Mouse (Mus musculus): ENCODE data around the gene Sc5d.

Gene Sc5d

DNA sequence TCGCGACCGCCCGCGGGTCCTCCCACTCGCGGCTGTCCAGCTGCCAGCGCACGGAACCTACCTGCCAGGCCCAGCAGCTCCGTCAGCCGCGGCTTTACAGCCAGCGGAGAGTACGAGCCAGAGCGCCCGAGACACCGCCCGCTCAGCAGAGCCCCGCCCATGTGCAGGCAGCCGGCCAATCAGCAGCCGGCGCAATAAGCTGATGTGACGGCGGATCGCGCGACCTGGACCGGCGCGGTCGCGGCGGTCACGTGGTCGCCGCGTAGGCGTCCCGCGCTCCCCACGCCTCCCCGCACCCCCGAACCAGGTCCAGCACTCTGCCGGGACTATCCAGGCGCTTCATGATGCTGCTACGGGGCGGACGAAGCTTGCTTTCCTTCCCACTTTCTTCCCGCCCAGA is at the start of gene Sc5d:
Gene Sc5d (minus strand): TSS at position 112 of the 400 bp plus-strand sequence.
- peak; percentile 99 for DNase-seq

GRCm38 (mm10) chr9:42311311-42311710 is 47.3 kb upstream of the Sc5d start:
- DNase-seq, result no peak

DNA sequence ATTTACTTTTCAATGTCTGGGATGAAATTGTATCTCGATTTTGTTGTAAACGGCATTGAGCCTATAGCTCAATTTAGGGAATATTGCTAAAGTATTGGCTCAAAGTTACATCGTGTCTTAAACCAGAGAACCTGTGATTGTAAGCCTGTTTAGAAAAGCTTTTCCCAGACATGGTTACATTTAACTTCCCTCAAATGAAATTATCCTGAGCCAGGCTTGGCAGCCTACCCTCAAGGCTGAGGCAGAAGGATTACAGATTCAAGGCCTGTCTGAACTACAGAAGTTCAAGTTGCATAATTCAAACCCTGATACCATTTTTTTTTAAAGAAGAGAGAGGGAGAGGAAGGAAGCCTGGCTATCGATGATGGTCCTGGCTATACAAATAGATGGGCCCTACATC is 39.8 kb upstream of the Sc5d start:
- DNase-seq, result no peak

GRCm38 (mm10) chr9:42301082-42301633 is 37.1 kb upstream of the Sc5d start:
- DNase-seq, result no peak

DNA sequence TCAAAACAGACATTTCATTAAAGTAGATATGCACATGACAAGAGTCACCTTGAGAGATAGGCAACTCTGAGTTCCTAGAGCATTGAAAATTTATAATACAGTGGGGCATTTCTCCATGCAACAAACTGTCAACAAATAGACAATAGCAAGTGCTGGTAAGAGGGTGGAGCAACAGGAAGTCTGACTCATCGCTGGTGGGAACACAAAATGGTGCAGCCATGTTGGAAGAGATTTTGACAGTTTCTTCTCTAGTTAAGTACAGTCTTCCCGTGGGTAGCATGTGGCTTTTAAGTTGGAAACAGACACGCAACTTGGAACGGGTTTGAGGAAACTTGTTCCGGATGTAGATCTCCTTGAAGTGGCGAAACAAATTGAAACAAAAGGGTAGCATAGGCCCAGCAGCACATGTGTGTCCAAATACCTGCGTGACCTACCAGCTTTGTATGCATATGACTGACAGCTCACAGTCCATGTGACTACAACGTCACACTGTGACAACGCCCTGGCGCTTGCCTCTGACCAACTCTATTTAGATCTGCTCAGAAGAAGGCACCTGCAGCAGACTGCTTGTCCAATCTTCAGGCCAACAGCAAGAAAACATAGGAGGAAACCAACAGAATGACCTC is 32.4 kb upstream of the Sc5d start:
- DNase-seq, result no peak

- no peak for DNase-seq
Observed at GRCm38 (mm10) chr9:42294131-42294530, 30.1 kb upstream of the Sc5d start.

- DNase-seq, result no peak
Observed at GRCm38 (mm10) chr9:42293596-42293995, 29.5 kb upstream of the Sc5d start.

GRCm38 (mm10) chr9:42293051-42293450 is 29.0 kb upstream of the Sc5d start:
- peak; percentile 44 for DNase-seq

- DNase-seq, result no peak
Observed at GRCm38 (mm10) chr9:42279676-42280075, 15.6 kb upstream of the Sc5d start.

- no peak for DNase-seq
Observed at GRCm38 (mm10) chr9:42278046-42278445, 14.0 kb upstream of the Sc5d start.

DNA sequence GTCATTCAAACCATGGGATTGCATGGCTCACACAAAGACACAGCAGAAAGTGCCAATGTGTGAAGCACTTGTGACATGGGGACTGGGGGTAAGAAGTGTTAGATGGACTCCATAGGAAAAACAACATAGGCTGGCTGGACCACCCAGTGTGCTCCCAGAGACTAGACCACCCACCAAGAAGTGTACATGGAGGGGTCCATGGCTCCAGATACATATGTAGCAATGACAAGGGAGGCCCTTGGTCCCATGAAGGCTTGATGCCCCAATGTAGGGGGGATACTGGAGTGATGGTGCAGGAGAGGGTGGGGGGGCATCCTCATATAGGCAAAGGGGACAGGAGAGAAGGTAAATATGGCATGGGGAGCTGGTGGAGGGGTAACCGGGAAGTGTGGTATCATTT is 13.6 kb upstream of the Sc5d start:
- DNase-seq, result no peak

- DNase-seq, result no peak
Observed at GRCm38 (mm10) chr9:42277162-42277561, 13.1 kb upstream of the Sc5d start.

DNA sequence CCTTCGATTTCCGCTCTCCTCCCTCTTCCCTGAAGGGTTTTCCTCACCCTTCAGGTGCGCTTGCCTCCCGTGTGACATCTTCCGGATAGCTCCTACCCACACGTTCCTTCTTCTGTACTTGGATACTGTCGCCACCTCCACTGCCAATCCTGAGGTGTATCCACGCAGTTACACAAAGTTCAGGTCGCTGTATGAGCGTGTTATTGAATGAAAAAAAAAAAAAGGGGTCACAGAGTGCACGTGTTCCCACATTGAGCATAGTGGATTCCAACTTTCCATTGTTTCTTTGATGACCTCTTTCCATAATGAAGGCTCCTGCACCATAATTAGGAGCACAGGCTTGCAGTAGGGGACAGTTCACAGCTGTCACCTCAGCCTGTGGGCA is 11.7 kb upstream of the Sc5d start:
- no peak for DNase-seq

DNA sequence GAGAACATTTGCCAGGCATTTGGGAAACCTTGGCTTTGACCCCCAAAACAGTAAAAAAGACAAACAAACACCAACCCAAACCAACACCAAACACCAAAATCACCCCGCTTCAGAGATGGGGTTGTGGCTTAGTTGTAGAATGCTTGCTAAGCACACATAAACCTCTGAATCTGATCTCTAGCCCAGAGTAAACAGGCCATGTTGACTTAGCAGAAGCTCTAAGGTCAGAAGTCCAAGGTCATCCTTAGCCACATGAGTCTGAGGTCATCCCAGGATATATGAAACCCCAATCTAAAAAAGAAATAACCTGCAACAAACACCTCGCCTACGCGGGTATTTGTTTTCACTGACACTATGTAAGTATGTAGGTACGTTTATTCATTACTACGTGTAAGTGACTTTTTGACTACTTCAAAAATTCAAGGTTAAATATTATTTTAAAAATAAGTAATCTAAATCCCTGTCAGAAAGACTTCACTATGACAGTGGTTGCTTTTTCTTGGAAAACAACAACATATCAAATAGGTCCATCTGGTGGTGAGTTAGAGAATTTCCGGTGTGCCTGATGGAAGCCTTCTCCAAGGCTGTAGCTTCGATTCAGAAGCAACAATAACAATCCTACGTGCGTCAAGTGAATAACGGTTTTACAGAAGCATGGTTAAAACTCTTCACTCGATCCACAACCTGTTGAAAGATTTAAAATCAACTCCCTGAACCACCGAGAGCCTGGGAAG is 11.1 kb upstream of the Sc5d start:
- peak; percentile 57 to 69 for DNase-seq

- DNase-seq, result no peak
Observed at GRCm38 (mm10) chr9:42273682-42274296, 9.7 kb upstream of the Sc5d start.

DNA sequence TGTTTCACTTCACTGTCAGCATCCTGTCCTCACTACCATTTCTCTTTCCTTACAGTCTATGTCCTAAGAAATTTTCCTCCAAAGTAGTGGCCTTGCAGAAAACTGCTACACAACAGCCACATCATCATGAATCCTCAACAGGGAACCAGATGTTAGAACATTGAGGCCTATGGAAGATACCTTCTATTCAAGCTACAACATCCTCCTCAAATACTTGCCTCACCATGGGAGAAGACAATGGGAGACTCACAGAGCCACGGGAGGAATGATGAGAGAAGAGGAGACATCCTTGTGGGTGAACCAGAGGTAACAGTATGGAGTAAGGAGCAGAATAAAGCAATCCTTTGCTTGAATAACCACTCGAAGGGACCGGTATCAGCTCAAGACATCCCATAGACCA is 9.1 kb upstream of the Sc5d start:
- no peak for DNase-seq

DNA sequence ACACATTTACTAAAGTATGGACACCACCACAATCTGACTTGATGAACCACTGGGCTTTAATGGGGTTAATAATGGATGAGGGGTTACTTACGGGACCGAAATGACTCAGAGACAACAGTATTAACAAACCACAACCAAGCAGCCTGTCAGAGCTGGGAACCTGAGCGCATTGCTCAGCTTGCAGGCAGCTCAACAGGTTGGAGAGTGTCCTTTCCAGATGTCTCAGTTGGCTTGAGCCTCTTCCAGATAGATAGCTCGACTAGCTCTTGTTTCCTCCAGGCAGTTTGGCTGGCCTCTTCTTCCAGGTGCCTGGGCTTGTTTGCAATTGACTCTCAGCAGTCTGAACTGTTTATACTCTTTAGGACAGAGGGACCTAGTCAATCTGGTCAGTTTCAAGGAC is 8.6 kb upstream of the Sc5d start:
- DNase-seq, result no peak

DNA sequence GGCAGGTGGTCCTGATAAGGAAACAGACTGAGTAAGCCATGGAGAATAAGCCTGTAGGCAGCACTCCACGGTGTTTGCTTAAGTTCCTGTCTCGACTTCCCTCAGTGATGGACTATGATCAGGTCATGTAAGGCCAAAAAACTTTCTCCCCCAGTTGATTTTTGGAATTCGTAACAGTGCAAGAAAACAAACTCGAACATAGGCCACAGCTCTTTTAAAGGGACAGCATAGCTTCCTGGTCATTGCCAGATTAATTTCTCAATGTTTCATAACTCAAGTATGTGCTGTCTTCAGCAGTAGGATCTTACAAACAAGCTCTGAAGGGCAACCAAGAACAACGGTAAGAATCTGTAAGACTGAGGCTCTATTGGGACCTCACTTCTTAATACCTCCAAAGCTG is 7.4 kb upstream of the Sc5d start:
- no peak for DNase-seq

GRCm38 (mm10) chr9:42270617-42271016 is 6.6 kb upstream of the Sc5d start:
- no peak for DNase-seq

DNA sequence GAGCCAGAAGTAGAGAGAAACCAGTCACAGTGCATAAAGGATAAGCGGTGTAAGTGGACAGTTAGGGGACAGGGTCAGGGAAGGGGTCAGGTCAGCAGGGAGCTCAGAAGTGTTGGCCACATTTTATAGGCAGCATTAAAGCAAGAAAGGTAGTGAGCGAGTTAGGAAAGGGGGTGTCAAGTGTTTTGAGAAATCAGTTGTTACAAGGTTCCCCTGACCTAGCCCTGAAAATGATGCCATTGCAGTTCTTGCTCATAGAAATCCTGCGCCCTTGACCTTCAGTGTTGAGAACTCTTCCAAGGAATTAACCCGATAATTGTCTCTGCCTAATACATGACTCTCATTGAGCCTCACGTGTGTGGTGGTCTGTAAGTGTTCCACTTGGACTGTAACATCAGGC is 6.0 kb upstream of the Sc5d start:
- DNase-seq, result no peak

GRCm38 (mm10) chr9:42268371-42268770 is 4.3 kb upstream of the Sc5d start:
- DNase-seq, result no peak

- peak; percentile 63 to 75 for DNase-seq
Observed at GRCm38 (mm10) chr9:42265309-42265708, 1.3 kb upstream of the Sc5d start.

DNA sequence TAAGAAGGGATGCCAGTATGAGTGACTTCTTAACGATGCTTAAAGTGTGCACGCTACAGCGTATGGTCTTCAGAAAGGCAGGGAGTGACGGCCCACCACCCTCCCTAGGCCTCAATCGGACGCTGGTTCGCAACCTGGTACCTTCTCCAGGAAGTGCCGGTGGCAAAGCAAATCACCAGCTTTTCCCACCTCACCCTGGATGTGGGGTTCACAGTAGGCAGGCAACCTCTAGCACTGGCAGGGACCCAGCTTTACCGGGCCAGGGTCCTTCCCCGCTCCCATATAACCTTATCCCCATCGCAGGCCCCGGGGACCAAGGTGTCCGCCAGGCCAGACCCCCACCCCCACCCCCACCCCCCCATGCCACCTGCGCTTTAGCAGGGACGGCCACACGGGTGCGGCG is 346 bp downstream of the Sc5d start:
- peak in 1 of 2 experiments; percentile 71 for DNase-seq

DNA sequence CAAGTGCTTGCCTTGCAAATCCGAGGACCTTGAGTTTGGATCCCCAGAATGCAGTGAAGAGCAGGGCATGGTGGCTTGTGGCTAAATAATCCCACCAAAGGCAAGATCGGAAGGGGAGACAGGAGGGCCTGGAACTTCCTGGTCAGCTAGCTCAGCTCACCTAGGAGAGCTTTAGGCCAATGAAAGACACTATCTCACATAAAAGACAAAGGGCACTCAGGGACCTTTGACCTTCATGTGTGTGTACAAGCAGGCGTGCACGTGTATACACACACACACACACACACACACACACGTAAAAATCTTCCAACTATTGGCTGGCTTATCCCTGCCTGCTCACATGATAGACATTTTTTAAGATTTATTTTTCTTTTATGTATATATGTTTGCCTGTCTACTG is 3.6 kb downstream of the Sc5d start:
- DNase-seq, result no peak

Data from cerebellum, postnatal 10 days (tissue).